Mouse (Mus musculus) hindbrain, embryonic 10.5 days (tissue): ENCODE results near the gene Fezf2. TPM values are rescaled to one million over a fixed set of nuclear protein-coding genes. Genes with fewer than 3 reads are reported as not detected.

Source experiments
- polyA plus RNA-seq: library from polyadenylated mRNA; unstranded; fragments of >200 nt; fragmentation: Nextera tagmentation; extraction: Ambion mirVana; gene quantifications from 2 replicates; pipeline ENCODE4 v1.2.1, GENCODE M21; 2016

Fezf2 gene
- polyA plus RNA-seq, 1 experiment from 2014 or later = 0.24 TPM

Other genes with a start within 250 kb of the Fezf2 start
- gene Gm49355, start 64.2 kb downstream of the Fezf2 start, polyA plus RNA-seq = 0.07 and 0.12 TPM in 2 replicates
- gene 3830406C13Rik, start 64.0 kb downstream of the Fezf2 start, polyA plus RNA-seq = 21.8 and 26.1 TPM in 2 replicates